Mouse (Mus musculus) cerebellum, postnatal 36 days (tissue): ENCODE results near the gene Stx8.

Experiments
- DNase-seq, 2 experiments: peaks; one replicate each; pipeline ENCODE4 v3.0.0; 2021 to 2022; ENCODE audit warnings: mixed read lengths in 2 of 2

Stx8 gene

GRCm38 (mm10) chr11:68239756-68240155 lies 273.8 kb downstream of the Stx8 start:
- no peak for DNase-seq

- DNase-seq, result no peak
These were observed 278.4 kb downstream of the Stx8 start for GRCm38 (mm10) chr11:68244254-68244991.

GRCm38 (mm10) chr11:68244992-68245261 lies 278.9 kb downstream of the Stx8 start:
- DNase-seq, result no peak

DNA sequence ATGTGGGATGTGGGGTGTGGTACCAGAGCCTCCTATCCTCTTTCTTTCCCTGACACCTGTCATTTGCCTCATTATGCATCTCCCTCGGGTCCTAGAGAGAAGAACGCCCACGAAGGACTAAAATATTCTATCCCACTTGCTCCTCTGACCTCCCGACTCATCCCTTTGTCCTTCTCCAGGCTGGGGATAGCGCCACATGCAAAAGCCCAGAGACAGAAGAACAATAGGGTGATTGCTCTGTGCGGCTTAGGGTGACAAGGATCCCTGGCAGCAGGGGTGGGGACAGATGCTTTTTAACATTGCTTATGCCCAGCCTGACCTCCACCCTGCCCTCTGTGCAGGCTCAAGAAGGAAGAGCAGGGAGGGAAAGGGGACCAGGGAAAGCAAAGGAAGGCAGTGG lies 281.9 kb downstream of the Stx8 start:
- no peak for DNase-seq

GRCm38 (mm10) chr11:68250106-68250505 lies 284.1 kb downstream of the Stx8 start:
- DNase-seq, result no peak

DNA sequence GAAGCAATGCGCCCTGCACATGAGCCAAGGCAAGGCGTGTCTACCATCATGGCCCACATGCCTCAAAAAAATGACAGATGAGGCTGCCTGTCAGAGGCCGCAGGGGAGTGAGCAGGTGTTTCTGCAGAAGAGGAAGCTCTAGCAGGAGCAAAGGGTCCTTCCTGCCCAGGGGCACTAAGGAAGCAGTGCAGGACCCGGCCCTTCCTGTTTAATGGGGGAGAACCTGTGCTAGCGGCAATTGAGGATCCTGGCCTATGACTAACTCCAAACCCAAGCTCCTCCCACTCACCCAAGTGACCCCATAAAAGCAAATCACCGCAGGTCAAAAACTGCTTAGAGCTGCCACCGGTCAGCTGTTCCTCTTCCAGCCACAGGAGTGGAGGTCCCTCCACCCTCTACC lies 287.5 kb downstream of the Stx8 start:
- DNase-seq, result no peak
